Mouse (Mus musculus): ENCODE data around the gene Elk3.

GRCm38 (mm10) chr10:93345497-93345896 lies 34.6 kb upstream of the Elk3 start:
- no peak for TF ChIP-seq EP300 (optimal IDR thresholded peaks at IDR 0.05)
- TF ChIP-seq CTCF (IDR thresholded peaks at IDR 0.05; ENCODE audit: low read depth), result no peak
